Mouse (Mus musculus) liver, embryonic 14.5 days (tissue): ENCODE results near the gene Eya2.

Experiments used
- CTCF ChIP-seq: IDR thresholded peaks from 2 replicates; pipeline ENCODE4 v1.5.1; 2016; ENCODE audit warnings: antibody characterized with exemption, low read depth, control low read depth
- EP300 ChIP-seq: IDR thresholded peaks from 2 replicates; pipeline ENCODE4 v1.6.1; 2016; ENCODE audit warnings: antibody characterized with exemption, low read depth

GRCm38 (mm10) chr2:165626826-165627225, 32.0 kb downstream of the Eya2 start:
- TF ChIP-seq CTCF: no peak
- TF ChIP-seq EP300: no peak
